Mouse (Mus musculus) lung, adult 18-20 months (tissue): ENCODE data around the gene Rpl18a.
"Not testable (repeated sequence)": the region's sequence is repeated elsewhere in the genome, so short reads cannot be mapped to it uniquely, and the experiment has no call there.

Experiments used
- DNase-seq, 2 experiments: peaks; one replicate each; pipeline ENCODE4 v3.0.0; 2022; ENCODE audit warnings: mixed read lengths in 2 of 2

Rpl18a gene

DNA sequence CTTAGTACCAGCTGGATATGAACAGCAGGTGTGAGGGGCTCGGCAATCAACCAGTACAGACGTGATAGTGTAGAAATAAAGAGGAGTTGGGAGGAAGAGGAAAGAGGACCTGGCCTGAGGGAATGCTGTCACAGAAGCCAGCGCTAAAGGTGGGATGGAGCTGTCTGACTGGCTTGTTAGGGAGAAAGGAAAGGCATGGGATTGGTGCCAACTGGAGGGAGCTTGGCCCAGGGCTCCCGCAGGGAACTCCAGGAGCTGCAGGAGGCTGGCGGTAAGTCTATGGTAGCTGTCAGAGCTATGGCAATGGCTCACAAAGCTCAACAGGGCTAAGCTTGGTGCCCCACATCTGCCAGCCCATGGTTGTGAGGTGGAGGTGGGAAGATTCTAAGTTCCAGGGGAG, 5.0 kb upstream of the Rpl18a start:
- DNase-seq: no peak

DNA sequence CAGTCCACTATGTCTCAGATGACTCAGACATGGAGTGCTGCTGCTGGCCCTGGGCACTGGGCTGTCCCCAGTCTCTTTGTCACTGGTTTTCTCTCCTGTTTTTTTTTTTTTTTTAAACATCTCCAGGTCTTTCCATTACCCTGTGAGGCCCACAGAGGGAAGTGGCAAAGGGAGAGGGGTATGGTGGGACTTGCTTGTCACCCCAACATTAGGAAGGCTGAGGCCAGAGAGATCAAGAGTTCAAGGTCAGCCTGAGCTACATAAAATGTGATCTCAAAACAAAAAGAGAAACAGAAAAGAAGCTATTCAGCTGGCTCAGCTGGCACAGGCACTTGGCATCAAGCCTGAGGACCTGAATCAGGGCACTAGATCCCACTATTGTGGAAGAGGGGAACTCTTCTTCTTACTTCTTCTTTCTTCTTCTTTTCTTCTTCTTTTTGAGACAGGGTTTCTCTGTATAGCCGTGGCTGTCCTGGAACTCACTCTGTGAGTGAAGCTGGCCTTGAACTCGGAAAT, 3.7 kb upstream of the Rpl18a start:
- DNase-seq: no peak

- DNase-seq: no peak
Observed at GRCm38 (mm10) chr8:70899226-70899625, 2.0 kb upstream of the Rpl18a start.

- no peak for DNase-seq
Observed at GRCm38 (mm10) chr8:70898661-70899198, 1.5 kb upstream of the Rpl18a start.

GRCm38 (mm10) chr8:70897681-70898413, 635 bp upstream of the Rpl18a start:
- peak; percentile 83 to 89 for DNase-seq

GRCm38 (mm10) chr8:70896316-70897020, 744 bp downstream of the Rpl18a start:
- DNase-seq: no peak

DNA sequence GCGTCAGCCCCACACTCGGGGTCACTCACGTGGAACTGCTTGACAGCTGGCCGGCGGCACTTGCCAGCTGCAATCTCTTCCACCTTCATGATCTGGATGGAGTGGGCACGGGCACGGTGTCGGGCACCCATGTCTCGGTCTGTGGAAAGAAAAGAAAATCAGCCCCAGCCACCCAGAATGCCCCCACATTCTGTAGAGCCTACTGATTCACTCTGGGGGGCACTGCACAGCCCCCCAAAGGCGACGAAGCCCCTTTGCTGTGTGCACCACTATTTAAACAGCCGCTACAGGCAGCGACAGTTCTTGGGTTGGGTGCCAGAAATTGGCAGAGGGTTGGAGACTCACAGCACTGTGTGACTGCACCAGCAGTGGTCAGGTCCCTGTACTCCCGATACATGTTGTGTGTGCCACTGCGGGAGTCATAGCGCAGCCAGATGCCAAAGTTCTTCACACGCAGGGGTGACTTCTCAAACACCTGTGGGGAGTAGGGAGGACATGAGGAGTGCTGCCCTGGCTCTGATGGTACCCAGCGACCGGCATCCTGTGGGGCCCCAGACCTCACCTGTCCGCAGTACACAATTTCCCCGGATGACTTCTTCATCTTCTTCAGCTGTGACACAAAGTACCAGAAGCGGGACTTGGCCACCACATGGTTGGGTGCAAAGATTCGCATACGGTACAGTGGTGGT, 1.5 kb downstream of the Rpl18a start:
- DNase-seq: not testable (repeated sequence)

DNA sequence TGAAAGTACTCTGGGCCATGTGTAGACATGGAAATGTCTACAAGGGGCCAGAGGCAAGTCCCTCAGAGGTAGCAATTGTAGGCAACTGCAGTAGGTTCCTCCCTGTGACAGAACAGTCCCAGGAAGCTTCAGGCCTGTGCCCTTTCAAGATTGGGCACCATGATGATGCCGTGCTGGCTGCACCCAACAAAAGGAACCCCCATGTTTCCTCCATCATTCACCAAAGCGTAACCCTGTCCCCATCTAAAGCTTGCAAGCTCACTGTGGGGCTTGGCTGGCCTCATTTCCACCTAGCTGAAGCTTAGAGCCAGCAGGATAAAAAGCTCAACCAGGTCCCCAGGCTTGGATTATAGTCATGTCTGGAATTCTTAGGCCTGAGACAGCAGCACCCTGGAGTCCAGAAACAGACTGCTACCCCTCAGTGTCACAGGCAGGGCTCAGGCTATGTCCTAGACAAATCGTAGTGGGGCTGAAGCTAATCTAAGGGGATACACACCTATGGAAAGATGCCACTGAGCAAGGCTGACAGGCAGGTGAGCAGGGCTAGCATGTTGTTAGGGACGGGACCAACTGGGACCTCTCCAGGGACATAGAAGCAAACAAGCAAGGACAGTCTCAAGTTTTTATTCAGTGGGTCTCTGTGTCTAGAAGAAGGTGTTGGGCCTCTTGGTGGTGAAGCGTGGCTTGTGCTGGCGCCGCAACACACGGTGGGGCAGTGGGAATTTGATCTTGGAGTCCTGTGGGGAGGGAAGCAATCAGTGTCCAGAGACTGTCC, 2.3 kb downstream of the Rpl18a start:
- no peak for DNase-seq

GRCm38 (mm10) chr8:70894385-70894720, 2.9 kb downstream of the Rpl18a start:
- DNase-seq: no peak

- peak; percentile 57 to 68 for DNase-seq
Observed at GRCm38 (mm10) chr8:70893656-70894384, 3.4 kb downstream of the Rpl18a start.

GRCm38 (mm10) chr8:70892896-70893655, 4.1 kb downstream of the Rpl18a start:
- no peak for DNase-seq

DNA sequence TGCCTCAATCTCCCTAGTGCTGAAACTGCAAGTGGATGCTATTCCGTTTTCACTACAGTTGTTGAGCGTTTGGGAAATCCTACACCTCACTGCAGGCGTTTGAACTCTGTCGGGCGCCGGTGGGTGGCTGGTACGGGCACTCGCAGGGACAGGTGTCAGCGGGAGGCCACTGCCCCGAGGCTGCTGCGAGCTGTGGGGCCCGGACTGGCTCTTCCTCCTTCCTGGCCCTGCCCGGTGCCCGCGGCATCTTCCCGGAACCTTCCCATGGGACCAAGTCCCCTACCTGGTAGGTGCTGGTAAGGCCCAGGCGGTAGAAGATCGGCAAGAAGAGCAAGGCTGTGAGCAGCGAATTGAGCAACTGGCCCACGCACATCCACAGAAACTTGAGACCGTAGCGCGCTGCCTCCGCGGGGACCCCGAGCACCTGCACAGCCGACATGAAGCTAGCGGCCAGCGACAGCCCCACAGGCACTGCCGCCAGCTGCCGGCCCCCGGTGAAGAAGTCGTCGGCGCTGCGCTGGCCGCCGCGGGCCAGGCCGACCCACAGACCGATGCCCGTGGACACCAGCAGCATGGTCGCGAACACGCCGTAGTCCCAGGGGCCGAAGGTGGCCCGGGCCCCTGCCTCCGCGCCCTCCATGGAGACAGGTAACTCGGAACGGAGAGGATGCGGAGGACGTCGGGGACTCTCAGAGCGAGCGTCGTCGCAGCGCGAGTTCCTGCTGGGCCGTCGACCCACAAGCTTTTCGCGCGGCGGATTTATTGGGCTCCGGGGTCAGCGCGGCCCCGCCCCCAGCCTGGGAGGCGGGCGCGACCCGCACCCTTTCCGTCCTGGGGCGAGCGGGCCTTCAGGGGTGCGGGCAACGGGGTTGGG, 5.0 kb downstream of the Rpl18a start, which contains the start of gene Slc5a5:
TSS of gene Slc5a5 (minus strand) at position 736 of the 874 bp plus-strand sequence.
- no peak for DNase-seq

GRCm38 (mm10) chr8:70891356-70891755, 5.9 kb downstream of the Rpl18a start:
- DNase-seq: peak; percentile 85 to 92

DNA sequence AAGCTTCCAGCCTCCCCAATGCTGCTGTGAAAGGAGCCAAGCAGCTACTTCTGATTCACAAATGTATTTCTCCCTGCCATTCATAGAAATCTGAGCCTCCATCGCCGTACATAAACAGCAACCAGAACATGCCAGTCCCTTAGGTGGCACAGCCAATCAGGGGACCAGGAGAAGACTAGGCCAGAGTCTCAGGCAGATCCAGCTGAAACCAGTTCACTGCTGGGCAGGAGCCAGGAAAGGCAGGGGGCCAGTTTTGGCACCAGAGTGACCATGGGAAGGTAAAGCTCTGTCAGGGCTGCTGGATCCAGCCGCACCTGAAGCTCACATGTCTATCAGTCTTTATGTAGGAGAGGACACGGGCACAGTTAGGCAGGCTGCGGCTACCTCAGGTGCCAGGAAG, 6.6 kb downstream of the Rpl18a start:
- DNase-seq: no peak

DNA sequence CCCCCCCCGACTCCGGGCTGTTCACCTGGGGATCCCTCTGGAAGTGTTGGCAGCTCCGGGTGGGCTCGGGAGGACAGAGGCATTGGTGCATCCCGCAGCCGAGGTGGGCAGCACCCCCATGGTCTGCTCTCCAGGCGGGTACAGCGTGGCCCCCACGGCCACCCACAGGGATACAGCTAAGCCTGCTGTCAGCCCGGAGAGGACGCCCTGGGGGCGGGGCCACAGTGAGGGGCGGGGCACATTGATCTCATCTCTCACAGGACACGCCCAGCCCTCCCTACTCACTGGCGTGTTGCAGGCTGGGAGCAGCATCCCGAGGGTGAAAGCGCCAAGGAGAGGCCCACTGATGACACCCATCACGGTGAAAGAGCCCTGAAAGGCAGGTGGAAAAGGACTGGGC, 9.5 kb downstream of the Rpl18a start:
- DNase-seq: peak in 1 of 2 experiments; percentile 30

DNA sequence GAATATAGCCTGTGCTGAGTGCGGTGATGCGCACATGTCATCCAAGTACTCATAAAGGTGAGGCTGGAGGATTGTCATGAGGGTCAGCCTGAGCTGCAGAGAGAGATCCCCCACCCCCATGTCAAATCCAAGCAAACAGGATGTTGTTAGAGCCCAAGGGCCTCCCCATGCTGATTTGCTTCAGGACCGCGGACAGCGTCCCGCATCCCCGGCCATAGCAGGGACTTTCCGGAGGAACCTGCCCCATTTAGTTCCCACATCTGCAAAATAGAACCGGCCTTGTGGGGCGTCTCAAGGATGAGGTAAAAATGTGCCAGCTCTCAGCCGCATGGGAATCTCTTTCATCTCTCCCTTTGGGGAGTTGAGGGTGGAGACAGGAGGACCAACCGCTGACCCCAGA, 11.6 kb downstream of the Rpl18a start:
- DNase-seq: no peak

- no peak for DNase-seq
Observed at GRCm38 (mm10) chr8:70884683-70885082, 12.5 kb downstream of the Rpl18a start.

DNA sequence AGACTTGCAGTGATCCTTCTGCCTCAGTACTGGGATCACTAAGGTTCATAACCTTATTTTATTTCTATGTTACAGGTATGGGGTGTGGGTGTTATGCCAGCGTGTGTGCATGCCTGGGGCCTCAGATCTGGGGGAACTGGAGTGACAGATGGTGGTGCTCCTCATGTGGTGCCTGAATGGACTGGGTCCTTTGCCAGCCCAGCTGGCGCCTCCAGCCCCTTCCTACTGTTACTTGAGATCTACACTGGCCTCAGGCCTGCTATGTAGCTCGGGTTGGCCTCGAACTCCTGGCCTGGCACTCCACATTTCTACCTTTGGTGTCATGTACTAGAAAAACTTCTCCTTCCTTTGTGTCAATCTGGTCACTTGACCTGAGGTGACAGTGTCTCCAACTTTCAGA, 13.0 kb downstream of the Rpl18a start:
- DNase-seq: no peak

- no peak for DNase-seq
Observed at GRCm38 (mm10) chr8:70880546-70880945, 16.7 kb downstream of the Rpl18a start.

GRCm38 (mm10) chr8:70880126-70880525, 17.1 kb downstream of the Rpl18a start:
- peak; percentile 28 to 37 for DNase-seq
